Mouse (Mus musculus) midbrain, postnatal 0 days (tissue): ENCODE data around the gene Olfr750. TPM values are rescaled to one million over a fixed set of nuclear protein-coding genes. Genes with fewer than 3 reads are reported as not detected.

Source experiments
- ATAC-seq: fragments of 200-750 bp; cut with Nextera tagmentation; 2 replicates; pipeline ENCODE4 v1.8.0; 2017; ENCODE audit warnings: moderate number of reproducible peaks, mild to moderate bottlenecking, moderate TSS enrichment, moderate library complexity; ENCODE audit not compliant: low FRiP score
- DNase-seq: peaks from one replicate; pipeline ENCODE4 v3.0.0-alpha.2; 2015; ENCODE audit warnings: low spot score
- H3K27ac ChIP-seq: fragments of 300-500 bp; sonication (generic); 2 replicates; pipeline ENCODE4 v1.5.1; 2014; ENCODE audit warnings: low read depth, mild to moderate bottlenecking, low read length, mixed read lengths
- H3K27me3 ChIP-seq: fragments of 300-500 bp; sonication (generic); 2 replicates; pipeline ENCODE4 v1.6.1; 2014; ENCODE audit warnings: low read length, control low read depth, mixed read lengths; ENCODE audit not compliant: insufficient read depth
- H3K36me3 ChIP-seq: fragments of 300-500 bp; sonication (generic); 2 replicates; pipeline ENCODE4 v1.6.1; 2014; ENCODE audit warnings: low read length, control low read depth, mixed read lengths; ENCODE audit not compliant: insufficient read depth
- H3K4me1 ChIP-seq: fragments of 300-500 bp; sonication (generic); 2 replicates; pipeline ENCODE4 v1.6.1; 2014; ENCODE audit warnings: mild to moderate bottlenecking, control low read depth, antibody characterized with exemption, low read length, mixed read lengths; ENCODE audit not compliant: insufficient read depth
- H3K4me2 ChIP-seq: fragments of 300-500 bp; sonication (generic); 2 replicates; pipeline ENCODE4 v1.6.1; 2014; ENCODE audit warnings: low read depth, mild to moderate bottlenecking, low read length, mixed read lengths; ENCODE audit not compliant: poor library complexity, severe bottlenecking
- H3K4me3 ChIP-seq: fragments of 300-500 bp; sonication (generic); 2 replicates; pipeline ENCODE4 v1.5.1; 2014; ENCODE audit warnings: low read depth, mild to moderate bottlenecking, low read length, moderate library complexity
- H3K9ac ChIP-seq: fragments of 300-500 bp; sonication (generic); replicated peaks from 2 replicates; pipeline ENCODE4 v1.6.1; 2014; ENCODE audit warnings: mild to moderate bottlenecking, low read length, moderate library complexity, mixed read lengths; ENCODE audit not compliant: poor library complexity, severe bottlenecking
- H3K9me3 ChIP-seq: fragments of 300-500 bp; sonication (generic); 2 replicates; pipeline ENCODE4 v1.6.1; 2016; ENCODE audit warnings: low read length, control low read depth
- CTCF ChIP-seq: IDR thresholded peaks from 2 replicates; pipeline ENCODE4 v1.5.1; 2016; ENCODE audit warnings: antibody characterized with exemption, mild to moderate bottlenecking
- WGBS: fragments of 180-500 bp; shearing (Covaris S2); extraction: QIAGEN DNeasy Blood & Tissue Kit; methylation state at CpG from one replicate; pipeline ENCODE4 v1.1.7; 2014; 5-methylcytosine and 5-hydroxymethylcytosine counted together
- polyA plus RNA-seq: library from polyadenylated mRNA; unstranded; fragments of >200 nt; fragmentation: Nextera tagmentation; extraction: Ambion mirVana; gene quantifications from 2 replicates; pipeline ENCODE4 v1.2.1, GENCODE M21; 2015
- total RNA-seq: library from RNA; depleted of rRNA; stranded (reverse); fragments of >200 nt; gene quantifications from 2 replicates; pipeline ENCODE4 v1.2.3, GENCODE M21; 2014; rRNA removed

Gene Olfr750
- total RNA-seq (0.66 TPM in 1 of 2 replicates, not detected in the other), polyA plus RNA-seq (0.02 and 0.07 TPM in 2 replicates)

DNA sequence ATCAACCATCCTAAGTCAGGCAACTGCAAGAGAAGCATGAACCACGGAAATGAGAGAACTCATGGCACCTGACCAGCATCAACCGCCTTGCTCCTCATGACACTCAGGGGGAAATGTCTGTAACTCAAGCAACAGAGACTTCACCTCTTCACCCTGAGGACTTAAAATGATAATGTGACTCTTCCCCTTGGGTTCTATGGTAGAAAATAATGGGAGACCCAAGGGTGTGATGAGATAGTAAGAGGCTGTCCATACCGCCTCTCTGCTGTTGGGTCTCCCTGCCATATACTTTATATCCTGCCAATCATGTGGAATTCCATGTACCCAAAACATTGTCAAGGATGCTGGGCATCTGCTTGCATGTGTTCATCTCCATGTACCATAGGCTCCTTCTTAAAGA is at the start of gene Olfr750:
TSS of gene Olfr750 (minus strand) at position 101 of the 400 bp plus-strand sequence.
- no peak within 1 kb of the TSS for H3K9ac ChIP-seq
- DNase-seq (no peak), ATAC-seq (no peak)
- WGBS, result 91% methylated on average over 3 of the region's 3 CpGs
- H3K9me3 ChIP-seq, result no peaks in the 10 kb centered on the region
- no peaks in the 10 kb centered on the region for H3K27me3 ChIP-seq
- no peaks in the 10 kb centered on the region for H3K36me3 ChIP-seq
- no peak for TF ChIP-seq CTCF
- H3K4me3 ChIP-seq, result no peak within 1 kb of the TSS
- H3K27ac ChIP-seq, result no peak within 1 kb of the TSS
- H3K4me2 ChIP-seq, result no peak within 1 kb of the TSS
- no peaks in the 10 kb centered on the region for H3K4me1 ChIP-seq

DNA sequence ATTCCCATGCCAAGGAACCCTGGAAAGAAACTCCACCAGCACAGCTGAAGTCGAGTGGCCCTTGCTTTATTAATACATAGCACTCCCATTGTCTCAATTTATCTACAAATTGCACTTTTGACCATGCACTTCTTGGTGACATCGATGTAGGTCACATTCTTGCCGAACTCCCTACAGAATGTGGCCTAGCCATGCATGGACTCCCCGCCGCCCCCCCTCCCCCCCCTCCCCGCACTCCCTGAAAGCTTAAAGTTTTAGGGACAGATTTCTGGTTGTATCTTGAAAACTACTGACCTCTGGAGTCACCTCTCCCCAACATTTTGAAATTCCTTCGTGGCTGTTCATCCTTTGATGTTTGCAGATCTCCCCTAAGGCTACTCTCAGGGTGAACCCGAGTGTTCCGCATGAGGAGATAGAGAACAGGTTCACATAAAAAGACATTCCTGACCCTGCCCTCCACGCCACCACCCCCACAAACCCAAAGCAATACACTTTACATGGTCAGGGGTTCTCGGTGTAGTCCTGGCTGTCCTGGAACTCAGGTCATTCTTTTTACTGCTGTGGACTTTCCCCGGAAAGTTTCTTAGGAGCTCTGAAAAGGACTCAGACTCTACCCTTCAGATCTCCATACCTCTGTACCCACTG is 39.8 kb upstream of the Olfr750 start, which contains the start of gene Eddm3b:
TSS of gene Eddm3b (plus strand) at position 511 of the 645 bp plus-strand sequence.
- ATAC-seq, result no peak
- 0 out of 2 replicates have a peak, but pooled peaks cover 3% of the 10 kb centered on the region for H3K9me3 ChIP-seq
- no peak for TF ChIP-seq CTCF
- H3K4me3 ChIP-seq, result no peak within 1 kb of the TSS
- H3K4me1 ChIP-seq, result no peaks in the 10 kb centered on the region
- no peak within 1 kb of the TSS for H3K9ac ChIP-seq
- H3K4me2 ChIP-seq, result no peak within 1 kb of the TSS
- no peaks in the 10 kb centered on the region for H3K27me3 ChIP-seq
- DNase-seq, result no peak
- H3K36me3 ChIP-seq, result no peaks in the 10 kb centered on the region
- H3K27ac ChIP-seq, result no peak within 1 kb of the TSS
- 33% methylated on average over 12 of the region's 12 CpGs for WGBS

DNA sequence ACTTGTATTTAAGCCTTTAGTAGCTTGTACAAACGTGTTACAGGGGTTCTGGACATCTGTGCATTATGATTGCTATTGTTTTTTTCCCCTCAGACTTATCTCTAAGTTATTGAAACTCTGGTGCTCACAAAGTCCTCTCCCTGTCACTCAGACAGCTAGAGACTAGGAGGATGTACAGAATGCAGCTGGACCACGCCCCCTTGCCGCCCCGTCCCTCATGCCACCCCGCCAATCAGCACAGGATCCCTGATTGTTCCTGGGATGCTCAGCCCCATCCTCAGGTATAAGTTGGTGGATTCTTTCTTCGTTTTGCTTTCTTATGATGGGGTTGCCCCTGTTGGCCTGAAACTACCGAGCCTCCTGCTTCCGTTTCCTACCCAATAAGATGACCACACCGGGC is 39.2 kb upstream of the Olfr750 start:
- no peak overlapping the region for H3K9ac ChIP-seq
- H3K9me3 ChIP-seq, result 0 out of 2 replicates have a peak, but pooled peaks cover 3% of the 10 kb centered on the region
- no peak overlapping the region for H3K4me2 ChIP-seq
- DNase-seq (no peak), ATAC-seq (no peak)
- H3K4me1 ChIP-seq, result no peaks in the 10 kb centered on the region
- H3K27me3 ChIP-seq, result no peaks in the 10 kb centered on the region
- H3K36me3 ChIP-seq, result no peaks in the 10 kb centered on the region
- TF ChIP-seq CTCF, result no peak
- 35% methylated on average over 9 of the region's 9 CpGs for WGBS
- no peak overlapping the region for H3K4me3 ChIP-seq
- no peak overlapping the region for H3K27ac ChIP-seq

DNA sequence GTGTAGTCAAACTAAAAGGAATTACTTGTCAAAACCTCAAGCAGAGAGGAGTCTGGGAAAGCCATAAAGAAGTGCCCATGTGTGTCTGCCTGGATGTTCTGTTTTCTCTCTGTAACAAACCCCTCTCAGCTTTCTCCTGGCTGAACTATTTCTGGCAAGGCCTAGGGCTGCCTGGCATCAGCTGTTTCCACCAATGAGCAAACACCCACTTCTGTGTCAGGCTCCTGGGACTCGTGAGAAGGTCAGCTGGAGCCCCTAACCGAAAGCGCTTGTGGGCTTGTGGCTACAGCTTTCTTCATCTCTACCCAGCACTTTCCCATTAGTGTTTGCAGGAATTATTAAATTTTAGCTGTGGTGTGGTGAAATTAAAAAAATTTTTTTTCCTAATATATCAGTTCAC is 37.7 kb upstream of the Olfr750 start:
- Histone ChIP-seq H3K4me3 (no peak overlapping the region), H3K27ac (no peak overlapping the region), H3K4me2 (no peak overlapping the region), H3K9me3 (0 out of 2 replicates have a peak, but pooled peaks cover 3% of the 10 kb centered on the region), H3K9ac (no peak overlapping the region), H3K27me3 (no peaks in the 10 kb centered on the region), H3K4me1 (no peaks in the 10 kb centered on the region), H3K36me3 (no peaks in the 10 kb centered on the region)
- 74% methylated on average over 3 of the region's 3 CpGs for WGBS
- no peak for ATAC-seq
- no peak for DNase-seq
- TF ChIP-seq CTCF, result no peak

DNA sequence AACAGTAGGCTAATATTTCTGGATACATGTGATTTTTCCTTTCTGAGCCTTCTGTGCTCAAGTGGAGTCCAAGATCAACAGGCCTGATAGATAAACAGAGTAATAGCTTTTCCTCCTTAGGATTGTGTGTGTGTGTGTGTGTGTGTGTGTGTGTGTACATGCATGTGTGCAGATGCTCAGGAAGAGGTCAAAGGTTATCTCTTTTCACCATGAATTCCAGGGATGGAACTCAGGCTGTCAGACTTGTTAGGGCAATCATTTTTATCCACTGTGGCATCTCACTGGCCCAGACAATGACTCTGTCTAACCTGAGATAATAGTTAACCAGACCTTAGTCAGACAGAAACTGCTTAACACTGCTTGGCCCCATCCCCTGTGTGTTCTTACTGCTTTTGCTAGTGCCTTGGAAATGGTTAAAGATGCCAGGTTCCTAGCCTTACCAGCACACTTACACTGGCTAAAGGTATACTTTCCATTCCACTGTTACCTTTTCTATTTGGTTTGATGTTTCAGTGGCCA is 32.3 kb upstream of the Olfr750 start:
- H3K4me1 ChIP-seq, result no peaks in the 10 kb centered on the region
- no peak overlapping the region for H3K4me3 ChIP-seq
- ATAC-seq (no peak), DNase-seq (no peak)
- no peak overlapping the region for H3K9ac ChIP-seq
- H3K27me3 ChIP-seq, result no peaks in the 10 kb centered on the region
- no peaks in the 10 kb centered on the region for H3K36me3 ChIP-seq
- H3K4me2 ChIP-seq, result no peak overlapping the region
- 0 out of 2 replicates have a peak, but pooled peaks cover 3% of the 10 kb centered on the region for H3K9me3 ChIP-seq
- TF ChIP-seq CTCF, result no peak
- no peak overlapping the region for H3K27ac ChIP-seq

DNA sequence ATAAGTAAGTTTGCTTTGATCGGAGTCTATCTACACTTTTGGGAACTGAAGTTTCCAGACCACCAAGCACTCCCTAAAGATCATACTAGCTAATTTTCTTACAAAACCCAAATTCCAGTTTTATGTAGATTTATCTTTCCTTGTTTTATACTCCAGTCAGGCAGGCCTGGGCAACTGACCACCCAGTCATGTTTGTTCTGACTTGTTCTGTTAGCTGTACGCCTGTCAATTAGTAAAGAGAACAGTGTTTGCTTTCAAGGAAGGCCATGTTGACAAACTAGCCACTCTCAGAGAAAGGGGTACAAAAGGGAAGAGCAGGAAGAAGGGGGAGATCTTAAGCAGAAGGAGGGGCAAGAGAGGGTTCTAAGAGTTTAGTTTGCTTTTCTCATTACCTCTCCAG is 30.1 kb upstream of the Olfr750 start:
- Histone ChIP-seq H3K4me2 (no peak overlapping the region), H3K4me1 (no peaks in the 10 kb centered on the region), H3K4me3 (no peak overlapping the region), H3K9me3 (no peaks in the 10 kb centered on the region), H3K27ac (no peak overlapping the region), H3K27me3 (no peaks in the 10 kb centered on the region), H3K9ac (no peak overlapping the region), H3K36me3 (no peaks in the 10 kb centered on the region)
- TF ChIP-seq CTCF, result no peak
- ATAC-seq, result no peak
- WGBS, result 96% methylated on average over 2 of the region's 2 CpGs
- no peak for DNase-seq
